Mouse (Mus musculus): ENCODE data around the gene Nwd1. TPM values are rescaled to one million over a fixed set of nuclear protein-coding genes. Genes with fewer than 3 reads are reported as not detected.

Gene Nwd1
- 0.12 TPM for polyA plus RNA-seq (2017; shearing (Covaris generic))

GRCm38 (mm10) chr8:72646060-72646767 is at the start of gene Nwd1:
Gene Nwd1, plus strand, starts transcription at chr8:72646711.

GRCm38 (mm10) chr8:72722769-72723650 is 76.5 kb downstream of the Nwd1 start, which contains the start of gene Sin3b:
Gene Sin3b, plus strand, starts transcription at chr8:72723285.

DNA sequence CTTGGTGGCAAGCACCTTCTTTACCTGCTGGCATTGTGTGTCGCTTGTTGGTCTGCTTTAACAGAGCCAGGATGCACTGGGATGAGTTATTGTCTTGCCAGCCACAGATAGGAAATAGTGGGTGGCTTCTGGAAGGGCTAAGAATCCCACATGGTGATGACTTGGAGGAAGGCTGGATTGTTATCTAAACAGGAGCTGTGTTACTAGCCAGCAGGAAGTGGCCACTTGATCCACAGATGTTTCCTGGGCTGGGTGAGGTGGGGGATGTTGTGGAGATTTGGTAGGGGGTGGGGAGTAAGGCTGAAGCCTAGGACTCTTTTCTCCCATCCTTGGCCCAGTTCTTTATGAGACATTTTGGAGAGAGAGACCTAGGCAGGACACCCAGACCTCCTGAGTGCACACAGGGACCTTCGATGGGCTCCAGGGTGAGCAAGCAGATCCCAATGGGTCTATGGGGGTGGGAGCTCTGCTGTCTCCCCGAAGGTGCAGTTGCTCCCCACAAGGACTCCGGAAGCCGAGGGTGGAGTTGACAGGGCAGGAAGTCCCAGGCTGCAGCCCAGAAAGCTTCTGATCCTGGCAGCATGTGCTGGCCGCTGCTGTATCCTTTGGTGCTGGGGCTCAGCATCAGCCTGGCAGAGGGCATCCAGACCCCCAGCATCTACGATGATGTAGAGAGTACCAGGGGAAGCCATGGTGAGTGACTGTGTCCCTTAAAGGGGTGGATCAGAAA is 115.0 kb downstream of the Nwd1 start, which contains the start of gene F2rl3:
F2rl3 (plus strand) TSS at position 559 of the 730 bp plus-strand sequence.

Other genes starting within 250 kb of the Nwd1 start
- 40.9 TPM for gene Eps15l1, start 225.3 kb upstream of the Nwd1 start, polyA plus RNA-seq (2017; shearing (Covaris generic))
- gene Calr3, start 202.8 kb upstream of the Nwd1 start, polyA plus RNA-seq (2017; shearing (Covaris generic)) = 0.97 TPM
- 4.4 TPM for gene 1700030K09Rik, start 202.8 kb upstream of the Nwd1 start, polyA plus RNA-seq (2017; shearing (Covaris generic))
- gene Cherp, start 171.5 kb upstream of the Nwd1 start, polyA plus RNA-seq (2017; shearing (Covaris generic)) = 86.9 TPM
- 156 TPM for gene Slc35e1, start 154.1 kb upstream of the Nwd1 start, polyA plus RNA-seq (2017; shearing (Covaris generic))
- gene Med26, start 98.4 kb upstream of the Nwd1 start, polyA plus RNA-seq (2017; shearing (Covaris generic)) = 21.1 TPM
- 71.3 TPM for gene Smim7, start 75.6 kb upstream of the Nwd1 start, polyA plus RNA-seq (2017; shearing (Covaris generic))
- gene Tmem38a, start 74.7 kb upstream of the Nwd1 start, polyA plus RNA-seq (2017; shearing (Covaris generic)) = 1.8 TPM
- 184 TPM for gene Sin3b, start 76.6 kb downstream of the Nwd1 start, polyA plus RNA-seq (2017; shearing (Covaris generic))
- gene F2rl3, start 115.2 kb downstream of the Nwd1 start, polyA plus RNA-seq (2017; shearing (Covaris generic)) = 2.0 TPM